Comparison of ENCODE assay signal across 25 mouse cellular contexts in the genomic region with DNA sequence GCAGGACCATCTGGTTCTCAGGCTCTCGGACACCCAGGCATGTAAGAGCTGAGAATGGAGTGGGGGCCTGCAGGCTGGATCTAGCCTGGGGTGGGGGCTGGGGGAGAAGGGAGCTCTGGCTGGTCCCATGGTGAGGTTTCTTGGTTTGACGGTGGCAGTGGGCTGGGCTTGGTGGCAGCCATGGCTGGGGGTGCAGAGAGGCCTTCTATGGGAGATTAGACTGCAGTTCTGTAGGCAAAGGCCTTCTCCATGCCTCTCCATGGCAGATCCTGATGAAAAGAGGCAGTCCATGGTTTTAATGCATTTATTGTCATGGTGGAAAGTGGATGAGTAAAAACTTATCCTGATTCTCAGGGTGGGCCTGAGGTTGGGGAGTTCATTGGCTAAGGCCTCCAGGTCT. TPM values are rescaled to one million over a fixed set of nuclear protein-coding genes. Genes with fewer than 3 reads are reported as not detected.
"Had no signal": no experiment of that assay in that cellular context is flagged by ENCODE, and none has a peak within 500 bp of the region (broad histone marks: within the 10 kb centered on the region; RNA-seq: fewer than 3 reads in every experiment).

No protein-coding gene starts in this region.

- H3K27ac ChIP-seq: neural tube, embryonic 12.5 days; neural tube, embryonic 13.5 days; neural tube, embryonic 15.5 days; stomach, embryonic 15.5 days; stomach, postnatal 0 days had no signal

- H3K27me3 ChIP-seq: neural tube, embryonic 12.5 days; neural tube, embryonic 13.5 days; neural tube, embryonic 15.5 days; stomach, embryonic 15.5 days had no signal

- H3K4me3 ChIP-seq: neural tube, embryonic 12.5 days; neural tube, embryonic 13.5 days; neural tube, embryonic 15.5 days; stomach, embryonic 15.5 days had no signal

- DNase-seq: retina, postnatal 1 day; right cerebral cortex, adult 18-20 months; right cerebral cortex, postnatal 14 days; right cerebral cortex, postnatal 25 days; right cerebral cortex, postnatal 4 days; spleen, adult 18-20 months; thymus, adult 18-20 months; thymus, adult 2 months; thymus, postnatal 14 days; thymus, postnatal 25 days; thymus, postnatal 36 days; thymus, postnatal 4 days had no signal

- H3K9me3 ChIP-seq: neural tube, embryonic 12.5 days; neural tube, embryonic 13.5 days; neural tube, embryonic 15.5 days; stomach, embryonic 15.5 days had no signal

- H3K4me2 ChIP-seq: neural tube, embryonic 12.5 days; neural tube, embryonic 13.5 days; neural tube, embryonic 15.5 days; stomach, embryonic 15.5 days had no signal

- H3K36me3 ChIP-seq: neural tube, embryonic 12.5 days; neural tube, embryonic 13.5 days; neural tube, embryonic 15.5 days; stomach, embryonic 15.5 days had no signal

- H3K4me1 ChIP-seq: neural tube, embryonic 12.5 days; neural tube, embryonic 13.5 days had no signal

- H3K9ac ChIP-seq: neural tube, embryonic 12.5 days; neural tube, embryonic 13.5 days; neural tube, embryonic 15.5 days; stomach, embryonic 15.5 days had no signal

RNA-seq across cellular contexts. Expression of gene Ccdc121, which starts 7.8 kb away (rescaled TPM):
- total RNA-seq: neutrophil, adult 5-6 weeks had no signal
- polyA plus RNA-seq: neural tube, embryonic 11.5 days; neural tube, embryonic 12.5 days; neural tube, embryonic 13.5 days; neural tube, embryonic 14.5 days; neural tube, embryonic 15.5 days; small intestine, adult 2 months; spleen, adult 2 months; stomach, embryonic 14.5 days; stomach, embryonic 15.5 days; stomach, postnatal 0 days; testis, adult 2 months; thymus, adult 2 months; urinary bladder, adult 2 months had no signal
